Mouse (Mus musculus) stomach, postnatal 0 days (tissue): ENCODE results near the gene Mfsd6l. TPM values are rescaled to one million over a fixed set of nuclear protein-coding genes. Genes with fewer than 3 reads are reported as not detected.

Experiments
- ATAC-seq: fragments of 200-750 bp; cut with Nextera tagmentation; 2 replicates; pipeline ENCODE4 v1.8.0; 2017; ENCODE audit not compliant: low FRiP score, low TSS enrichment
- DNase-seq: peaks from one replicate; pipeline ENCODE4 v3.0.0-alpha.2; 2016; ENCODE audit warnings: low spot score
- H3K27ac ChIP-seq: fragments of 300-500 bp; sonication (generic); replicated peaks from 2 replicates; pipeline ENCODE4 v1.5.1; 2014; ENCODE audit warnings: mild to moderate bottlenecking, control low read depth
- H3K27me3 ChIP-seq: fragments of 300-500 bp; sonication (generic); 2 replicates; pipeline ENCODE4 v1.6.1; 2014; ENCODE audit warnings: low read length; ENCODE audit not compliant: control insufficient read depth, insufficient read depth
- H3K36me3 ChIP-seq: fragments of 300-500 bp; sonication (generic); 2 replicates; pipeline ENCODE4 v1.6.1; 2014; ENCODE audit warnings: low read length, mixed read lengths; ENCODE audit not compliant: control insufficient read depth, insufficient read depth
- H3K4me1 ChIP-seq: fragments of 300-500 bp; sonication (generic); replicated peaks from 2 replicates; pipeline ENCODE4 v1.6.1; 2014; ENCODE audit warnings: antibody characterized with exemption; ENCODE audit not compliant: control insufficient read depth, insufficient read depth
- H3K4me2 ChIP-seq: fragments of 300-500 bp; sonication (generic); replicated peaks from 2 replicates; pipeline ENCODE4 v1.6.1; 2014; ENCODE audit warnings: low read depth, mild to moderate bottlenecking, control low read depth, moderate library complexity
- H3K4me3 ChIP-seq: fragments of 300-500 bp; sonication (generic); 2 replicates; pipeline ENCODE4 v1.5.1; 2014; ENCODE audit warnings: low read depth, low read length, control low read depth
- H3K9ac ChIP-seq: fragments of 300-500 bp; sonication (generic); 2 replicates; pipeline ENCODE4 v1.6.1; 2014; ENCODE audit warnings: mild to moderate bottlenecking, low read length, control low read depth, mixed read lengths
- H3K9me3 ChIP-seq: fragments of 300-500 bp; sonication (generic); 2 replicates; pipeline ENCODE4 v1.6.1; 2016; ENCODE audit warnings: low read length; ENCODE audit not compliant: control insufficient read depth
- CTCF ChIP-seq: IDR thresholded peaks from 2 replicates; pipeline ENCODE4 v1.5.1; 2016; ENCODE audit warnings: antibody characterized with exemption, low read depth, mild to moderate bottlenecking, moderate library complexity
- EP300 ChIP-seq: optimal IDR thresholded peaks from 2 replicates; pipeline ENCODE3; 2016; ENCODE audit warnings: antibody characterized with exemption
- WGBS: fragments of 180-500 bp; shearing (Covaris S2); extraction: QIAGEN DNeasy Blood & Tissue Kit; methylation state at CpG from one replicate; pipeline ENCODE4 v1.1.7; 2014; 5-methylcytosine and 5-hydroxymethylcytosine counted together
- polyA plus RNA-seq: library from polyadenylated mRNA; unstranded; fragments of >200 nt; fragmentation: Nextera tagmentation; extraction: Ambion mirVana; gene quantifications from 2 replicates; pipeline ENCODE4 v1.2.1, GENCODE M21; 2015

Mfsd6l gene
- polyA plus RNA-seq, 1 experiment from 2014 or later: 3.7 TPM

DNA sequence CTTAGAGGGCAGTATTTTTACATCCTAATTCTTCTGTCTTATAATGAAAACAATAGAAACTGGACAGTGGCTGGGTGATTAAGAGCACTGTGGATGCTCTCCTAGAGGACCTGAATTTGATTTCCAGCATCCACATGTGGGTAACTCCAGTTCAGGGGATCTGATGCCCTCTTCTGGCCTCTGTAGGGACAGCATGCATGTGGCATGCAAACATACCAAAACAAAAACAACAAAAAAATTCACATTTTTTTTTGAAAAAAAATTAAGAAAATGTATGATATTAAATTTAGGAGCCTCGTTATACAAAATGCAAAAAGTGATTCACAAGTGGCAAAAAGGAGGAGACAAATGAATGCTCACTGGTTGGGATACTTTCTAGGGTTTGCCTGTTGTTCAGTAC lies 3.6 kb downstream of the Mfsd6l start:
- DNase-seq: no peak
- H3K27me3 ChIP-seq: no peaks in the 10 kb centered on the region
- 71% methylated on average over 1 of the region's 1 CpGs for WGBS

DNA sequence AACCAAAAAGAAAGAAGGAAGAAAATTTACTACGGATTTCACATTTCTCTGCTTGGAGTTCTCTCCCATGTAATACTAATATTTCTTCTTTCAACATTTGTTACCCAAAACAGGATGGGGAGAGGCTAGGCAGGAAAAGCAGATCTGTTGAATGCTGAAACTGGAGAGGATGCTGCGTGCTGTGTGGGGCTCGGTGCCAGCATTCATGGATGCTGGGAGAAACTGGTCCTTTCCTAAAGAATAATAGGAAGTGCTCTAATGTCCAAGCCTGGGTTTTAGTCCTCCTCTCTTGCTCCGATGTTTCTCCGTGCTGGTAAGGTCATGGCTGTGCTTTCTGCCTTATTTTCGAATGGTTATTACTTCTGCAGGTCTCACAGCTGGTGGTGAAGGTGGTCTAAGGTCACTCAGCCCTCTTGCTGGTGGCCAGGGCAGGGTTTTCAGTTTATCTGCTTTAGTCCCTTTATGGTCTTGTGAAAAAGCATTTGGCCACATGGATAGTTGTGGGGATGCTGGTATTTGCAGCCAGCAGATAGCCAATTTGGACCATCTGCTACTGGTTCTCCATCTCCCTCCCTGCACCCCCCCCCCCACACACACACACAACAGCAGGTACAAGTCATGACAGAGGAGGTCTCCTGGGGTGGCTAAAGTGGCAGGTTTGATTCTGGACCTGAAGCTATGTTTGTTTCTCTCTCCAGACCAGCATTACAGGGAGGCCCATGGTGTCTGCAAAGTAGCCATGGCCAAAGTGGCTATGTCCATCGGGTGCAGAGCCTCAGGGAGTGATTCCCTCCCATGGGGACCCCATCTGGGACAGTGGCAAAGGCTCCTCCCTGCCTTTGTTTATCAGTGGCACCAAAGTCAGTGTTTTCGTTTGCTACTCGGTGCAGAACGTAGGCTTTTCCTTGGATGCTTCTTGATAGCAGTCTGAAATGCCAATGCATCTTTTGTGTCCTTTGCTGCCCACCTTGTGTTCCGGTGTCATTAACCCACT lies 6.3 kb downstream of the Mfsd6l start:
- Histone ChIP-seq H3K4me3 (no peak overlapping the region), H3K27me3 (no peaks in the 10 kb centered on the region), H3K4me1 (no peaks in the 10 kb centered on the region), H3K4me2 (no peak overlapping the region), H3K9ac (no peak overlapping the region), H3K9me3 (no peaks in the 10 kb centered on the region), H3K27ac (no peak overlapping the region), H3K36me3 (no peaks in the 10 kb centered on the region)
- TF ChIP-seq EP300: no peak
- TF ChIP-seq CTCF: no peak
- DNase-seq (no peak), ATAC-seq (no peak)
- WGBS: 76% methylated on average over 11 of the region's 11 CpGs

More for the DNA sequence above, 3.6 kb downstream of the Mfsd6l start:
- H3K4me3 ChIP-seq: no peak overlapping the region
- no peak overlapping the region for H3K27ac ChIP-seq
- H3K36me3 ChIP-seq: no peaks in the 10 kb centered on the region
- H3K4me1 ChIP-seq: no peaks in the 10 kb centered on the region
- TF ChIP-seq EP300 (no peak), CTCF (peak; percentile 64)
- H3K9ac ChIP-seq: no peak overlapping the region
- ATAC-seq: no peak
- no peaks in the 10 kb centered on the region for H3K9me3 ChIP-seq
- H3K4me2 ChIP-seq: no peak overlapping the region

GRCm38 (mm10) chr11:68564356-68565031 lies 8.5 kb downstream of the Mfsd6l start:
- no peak for DNase-seq
- no peak for TF ChIP-seq EP300
- no peak for TF ChIP-seq CTCF
- Histone ChIP-seq H3K27me3 (no peaks in the 10 kb centered on the region), H3K4me1 (no peaks in the 10 kb centered on the region), H3K9ac (no peak overlapping the region), H3K4me2 (no peak overlapping the region), H3K36me3 (no peaks in the 10 kb centered on the region), H3K27ac (no peak overlapping the region), H3K4me3 (no peak overlapping the region), H3K9me3 (no peaks in the 10 kb centered on the region)
- 65% methylated on average over 13 of the region's 13 CpGs for WGBS
- ATAC-seq: no peak

DNA sequence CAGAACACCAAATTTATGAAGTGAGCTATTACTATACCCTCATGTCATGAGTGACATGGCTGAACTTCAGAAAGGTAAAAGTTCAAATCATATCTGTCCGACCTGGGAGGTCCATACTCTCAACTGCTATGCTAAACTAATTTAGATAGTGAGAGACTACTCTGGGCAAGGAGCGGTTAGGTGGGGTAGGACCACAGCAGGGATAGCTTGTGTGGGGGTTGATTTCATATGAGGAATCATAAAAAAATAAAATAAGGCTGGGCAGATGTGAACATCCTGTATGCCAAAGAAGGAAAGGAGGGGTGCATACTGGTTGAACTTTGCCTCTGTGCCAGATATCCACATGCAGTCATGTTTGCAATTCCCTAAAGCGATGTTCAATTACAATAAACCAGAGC lies 9.0 kb downstream of the Mfsd6l start:
- H3K4me1 ChIP-seq: no peaks in the 10 kb centered on the region
- H3K27ac ChIP-seq: no peak overlapping the region
- H3K36me3 ChIP-seq: no peaks in the 10 kb centered on the region
- no peaks in the 10 kb centered on the region for H3K27me3 ChIP-seq
- no peak overlapping the region for H3K4me3 ChIP-seq
- no peaks in the 10 kb centered on the region for H3K9me3 ChIP-seq
- no peak for DNase-seq
- H3K9ac ChIP-seq: no peak overlapping the region
- TF ChIP-seq EP300: no peak
- no peak for TF ChIP-seq CTCF
- ATAC-seq: no peak
- H3K4me2 ChIP-seq: no peak overlapping the region
- WGBS: 84% methylated on average over 3 of the region's 3 CpGs

- peak; percentile 75 for DNase-seq
- H3K4me2 ChIP-seq: peak overlapping the region; percentile 56
- no peaks in the 10 kb centered on the region; the same call in 1 of the 2 replicates for H3K36me3 ChIP-seq
- H3K9ac ChIP-seq: no peak overlapping the region
- peak; percentile 74; the same call in 1 of the 2 replicates for ATAC-seq
- no peak for TF ChIP-seq EP300
- TF ChIP-seq CTCF: peak; percentile 85
- H3K27ac ChIP-seq: no peak overlapping the region
- H3K4me1 ChIP-seq: no peaks in the 10 kb centered on the region
- WGBS: 17% methylated on average over 17 of the region's 17 CpGs
- H3K9me3 ChIP-seq: no peaks in the 10 kb centered on the region
- no peaks in the 10 kb centered on the region for H3K27me3 ChIP-seq
- H3K4me3 ChIP-seq: peak overlapping the region; percentile 13; the same call in 1 of the 2 replicates
Measured at GRCm38 (mm10) chr11:68566447-68567059, 10.6 kb downstream of the Mfsd6l start.
